Mouse (Mus musculus): ENCODE measurements around the gene Ndufa8.
A peak's percentile ranks its signal among the peaks of the same experiment; 100 is the strongest.

Ndufa8 gene

DNA sequence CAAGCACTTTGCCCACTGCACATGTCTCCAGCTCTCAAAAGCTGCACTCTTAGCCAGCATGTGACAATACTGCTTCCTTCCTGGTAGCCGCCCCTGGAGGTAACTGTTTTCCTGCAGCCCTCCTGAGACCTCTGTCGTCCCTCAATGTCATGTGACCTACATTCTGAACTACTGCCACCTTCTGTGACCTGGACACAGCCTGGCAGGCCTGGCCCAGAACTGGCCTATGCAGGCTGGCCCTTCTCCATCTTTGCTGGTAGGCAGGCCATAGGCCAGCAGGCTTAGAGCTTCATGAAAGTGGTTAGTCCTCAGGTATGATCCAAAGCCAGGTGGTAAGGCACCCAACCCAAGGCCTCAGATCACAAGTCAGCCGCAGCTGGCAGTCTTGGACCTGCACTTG is 24.6 kb upstream of the Ndufa8 start:
- no peaks in the 10 kb centered on the region for H3K27me3 ChIP-seq (ENCODE audit: control insufficient read depth, insufficient read depth, low read length, poor library complexity, severe bottlenecking)
- DNase-seq (ENCODE audit: low read depth, low spot score), result no peak
- no peaks in the 10 kb centered on the region for H3K36me3 ChIP-seq (ENCODE audit: control insufficient read depth, insufficient read depth, low read length, poor library complexity, severe bottlenecking)

GRCm38 (mm10) chr2:36071660-36072305 is 22.6 kb upstream of the Ndufa8 start:
- DNase-seq (ENCODE audit: low read depth, low spot score), result no peak
- Histone ChIP-seq H3K36me3 (ENCODE audit: control insufficient read depth, insufficient read depth, low read length, poor library complexity, severe bottlenecking) (no peaks in the 10 kb centered on the region), H3K27me3 (ENCODE audit: control insufficient read depth, insufficient read depth, low read length, poor library complexity, severe bottlenecking) (no peaks in the 10 kb centered on the region)

DNA sequence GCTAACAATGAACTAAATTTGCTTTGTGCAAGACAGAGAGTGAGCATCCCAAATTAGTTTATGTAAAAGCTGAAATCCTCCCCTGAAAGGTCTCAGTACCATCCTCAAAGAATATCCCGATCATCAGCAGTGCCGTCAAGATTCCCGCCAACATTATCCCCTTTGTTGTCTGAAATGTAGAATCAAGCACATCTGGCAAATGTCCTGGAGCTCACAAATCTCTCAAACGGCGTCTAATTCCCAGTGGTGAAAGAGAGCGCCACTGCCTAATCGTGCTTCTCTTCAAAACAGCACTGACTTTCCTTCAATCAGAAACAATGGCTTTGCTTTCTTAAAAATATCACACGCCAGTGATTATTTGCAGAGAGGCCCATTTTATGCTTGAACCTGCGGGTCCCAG is 17.9 kb upstream of the Ndufa8 start:
- H3K27me3 ChIP-seq (ENCODE audit: control insufficient read depth, insufficient read depth, low read length, poor library complexity, severe bottlenecking), result peaks cover 2% of the 10 kb centered on the region
- no peak for DNase-seq (ENCODE audit: low read depth, low spot score)
- no peaks in the 10 kb centered on the region for H3K36me3 ChIP-seq (ENCODE audit: control insufficient read depth, insufficient read depth, low read length, poor library complexity, severe bottlenecking)

DNA sequence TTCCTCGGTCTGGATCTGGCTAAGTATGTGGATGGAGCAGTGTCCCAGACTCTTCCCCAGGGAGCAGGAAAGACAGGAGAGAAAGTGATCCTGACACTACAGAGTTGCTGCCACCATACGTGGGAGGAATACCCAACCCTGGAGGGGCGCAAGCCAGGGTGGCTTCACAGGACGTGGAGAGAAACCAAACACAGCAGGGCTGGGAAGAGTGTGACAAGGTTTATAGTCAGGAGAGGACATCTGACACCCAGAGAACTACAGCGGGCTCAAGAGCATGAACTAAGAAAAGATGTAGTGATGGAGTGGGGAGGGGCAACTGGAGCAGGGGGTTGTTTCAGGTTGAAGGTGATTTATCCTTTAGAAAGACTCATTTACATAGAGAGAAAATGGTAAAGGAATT is 12.2 kb upstream of the Ndufa8 start:
- Histone ChIP-seq H3K36me3 (ENCODE audit: control insufficient read depth, insufficient read depth, low read length, poor library complexity, severe bottlenecking) (no peaks in the 10 kb centered on the region), H3K27me3 (ENCODE audit: control insufficient read depth, insufficient read depth, low read length, poor library complexity, severe bottlenecking) (peaks cover 2% of the 10 kb centered on the region)
- no peak for DNase-seq (ENCODE audit: low read depth, low spot score)

- Histone ChIP-seq H3K27me3 (ENCODE audit: control insufficient read depth, insufficient read depth, low read length, poor library complexity, severe bottlenecking) (no peaks in the 10 kb centered on the region), H3K36me3 (ENCODE audit: control insufficient read depth, insufficient read depth, low read length, poor library complexity, severe bottlenecking) (no peaks in the 10 kb centered on the region)
- DNase-seq (ENCODE audit: low read depth, low spot score), result no peak
Measured at GRCm38 (mm10) chr2:36056248-36056647, 7.0 kb upstream of the Ndufa8 start.

DNA sequence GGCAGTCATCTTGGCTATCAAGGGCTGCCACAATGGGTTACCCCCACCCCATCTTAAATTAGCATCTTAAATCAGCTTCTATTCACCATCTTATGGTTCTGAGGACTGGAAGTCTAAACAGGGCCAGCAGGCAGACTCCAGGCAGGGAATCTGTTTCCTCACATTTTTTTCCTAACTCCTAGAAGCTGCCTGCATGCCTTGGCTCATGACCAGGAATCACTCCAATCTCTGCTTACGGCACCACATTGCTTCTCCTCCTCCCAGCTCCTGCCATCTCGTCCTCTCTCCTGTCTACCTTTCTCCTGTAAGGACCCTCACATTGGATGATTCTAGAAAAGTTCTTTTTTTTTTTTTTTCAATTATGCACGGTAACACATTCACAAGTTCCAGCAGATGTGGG is 4.0 kb upstream of the Ndufa8 start:
- Histone ChIP-seq H3K27me3 (ENCODE audit: control insufficient read depth, insufficient read depth, low read length, poor library complexity, severe bottlenecking) (no peaks in the 10 kb centered on the region), H3K36me3 (ENCODE audit: control insufficient read depth, insufficient read depth, low read length, poor library complexity, severe bottlenecking) (no peaks in the 10 kb centered on the region)
- no peak for DNase-seq (ENCODE audit: low read depth, low spot score)

DNA sequence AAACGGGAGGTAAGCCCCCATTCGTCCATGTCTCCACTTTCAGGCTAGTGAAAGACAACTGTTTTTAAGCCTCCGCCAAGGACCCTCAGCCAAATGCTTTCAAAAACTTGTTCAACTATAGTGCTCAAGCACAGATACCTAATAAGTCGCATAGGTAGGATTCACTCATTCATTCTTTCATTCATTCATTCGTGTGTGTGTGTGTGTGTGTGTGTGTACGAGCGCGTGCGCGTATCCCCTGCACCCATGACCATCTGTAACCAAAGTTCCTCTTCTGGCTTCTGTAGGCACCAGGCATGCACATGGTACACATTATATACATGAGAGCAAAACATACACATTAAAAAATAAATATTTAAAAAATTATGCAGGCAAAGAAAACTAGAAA is 355 bp upstream of the Ndufa8 start:
- Histone ChIP-seq H3K27me3 (ENCODE audit: control insufficient read depth, insufficient read depth, low read length, poor library complexity, severe bottlenecking) (no peaks in the 10 kb centered on the region), H3K36me3 (ENCODE audit: control insufficient read depth, insufficient read depth, low read length, poor library complexity, severe bottlenecking) (no peaks in the 10 kb centered on the region)
- DNase-seq (ENCODE audit: low read depth, low spot score), result no peak

GRCm38 (mm10) chr2:36048164-36048563 is 1.0 kb downstream of the Ndufa8 start:
- DNase-seq (ENCODE audit: low read depth, low spot score), result peak; percentile 6
- Histone ChIP-seq H3K27me3 (ENCODE audit: control insufficient read depth, insufficient read depth, low read length, poor library complexity, severe bottlenecking) (no peaks in the 10 kb centered on the region), H3K36me3 (ENCODE audit: control insufficient read depth, insufficient read depth, low read length, poor library complexity, severe bottlenecking) (no peaks in the 10 kb centered on the region)

GRCm38 (mm10) chr2:36040872-36041271 is 8.3 kb downstream of the Ndufa8 start:
- peak; percentile 12 for DNase-seq (ENCODE audit: low read depth, low spot score)
- no peaks in the 10 kb centered on the region for H3K27me3 ChIP-seq (ENCODE audit: control insufficient read depth, insufficient read depth, low read length, poor library complexity, severe bottlenecking)
- H3K36me3 ChIP-seq (ENCODE audit: control insufficient read depth, insufficient read depth, low read length, poor library complexity, severe bottlenecking), result peaks cover 7% of the 10 kb centered on the region

- DNase-seq (ENCODE audit: low read depth, low spot score), result no peak
- Histone ChIP-seq H3K36me3 (ENCODE audit: control insufficient read depth, insufficient read depth, low read length, poor library complexity, severe bottlenecking) (peaks cover 7% of the 10 kb centered on the region), H3K27me3 (ENCODE audit: control insufficient read depth, insufficient read depth, low read length, poor library complexity, severe bottlenecking) (no peaks in the 10 kb centered on the region)
Measured at GRCm38 (mm10) chr2:36039297-36039985, 9.8 kb downstream of the Ndufa8 start.

- H3K36me3 ChIP-seq (ENCODE audit: control insufficient read depth, insufficient read depth, low read length, poor library complexity, severe bottlenecking), result peaks cover 7% of the 10 kb centered on the region
- DNase-seq (ENCODE audit: low read depth, low spot score), result no peak
- H3K27me3 ChIP-seq (ENCODE audit: control insufficient read depth, insufficient read depth, low read length, poor library complexity, severe bottlenecking), result no peaks in the 10 kb centered on the region; the same call in 1 of the 2 replicates
Measured at GRCm38 (mm10) chr2:36035413-36036081, 13.7 kb downstream of the Ndufa8 start.

GRCm38 (mm10) chr2:36034898-36035297 is 14.3 kb downstream of the Ndufa8 start:
- Histone ChIP-seq H3K36me3 (ENCODE audit: control insufficient read depth, insufficient read depth, low read length, poor library complexity, severe bottlenecking) (peaks cover 7% of the 10 kb centered on the region), H3K27me3 (ENCODE audit: control insufficient read depth, insufficient read depth, low read length, poor library complexity, severe bottlenecking) (no peaks in the 10 kb centered on the region; the same call in 1 of the 2 replicates)
- no peak for DNase-seq (ENCODE audit: low read depth, low spot score)

DNA sequence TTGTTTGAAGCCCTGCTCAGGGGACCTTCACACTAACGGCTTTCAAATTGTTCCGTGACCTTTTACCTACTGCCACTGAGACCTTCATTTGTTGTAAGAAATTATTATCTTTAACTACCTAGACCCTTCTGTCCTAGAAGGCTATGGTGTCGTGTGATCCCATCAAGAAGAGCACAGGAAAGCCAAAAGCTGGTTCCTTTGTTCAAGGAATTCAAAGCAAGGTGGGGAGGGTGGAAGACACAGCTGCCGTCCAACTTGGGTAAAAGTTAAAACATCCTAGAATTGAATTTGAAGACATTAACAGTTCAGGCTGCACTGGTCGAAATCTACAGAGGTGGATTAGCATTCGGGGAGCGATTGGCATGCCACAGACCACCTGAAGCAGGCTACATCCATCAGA is 15.2 kb downstream of the Ndufa8 start:
- Histone ChIP-seq H3K27me3 (ENCODE audit: control insufficient read depth, insufficient read depth, low read length, poor library complexity, severe bottlenecking) (no peaks in the 10 kb centered on the region; the same call in 1 of the 2 replicates), H3K36me3 (ENCODE audit: control insufficient read depth, insufficient read depth, low read length, poor library complexity, severe bottlenecking) (peaks cover 7% of the 10 kb centered on the region)
- no peak for DNase-seq (ENCODE audit: low read depth, low spot score)

DNA sequence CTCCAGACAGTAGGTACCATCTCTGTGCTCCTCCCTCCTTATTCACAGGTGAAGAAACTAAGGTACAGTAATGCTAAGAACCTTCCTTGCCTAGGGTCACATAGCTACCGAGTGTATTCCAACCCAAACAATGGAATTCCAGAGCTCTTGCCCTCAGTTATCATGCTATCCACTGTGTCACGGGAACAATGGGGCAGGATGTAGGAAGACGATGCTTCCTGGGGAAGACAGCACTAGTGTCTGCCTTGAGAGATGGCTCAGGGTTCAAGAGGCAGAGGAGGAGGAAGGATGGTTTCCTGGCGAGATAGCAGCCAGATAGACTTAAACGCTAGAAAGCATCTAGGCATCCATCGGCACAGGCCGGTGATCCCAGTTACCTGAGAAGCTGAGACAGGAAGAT is 16.3 kb downstream of the Ndufa8 start:
- Histone ChIP-seq H3K36me3 (ENCODE audit: control insufficient read depth, insufficient read depth, low read length, poor library complexity, severe bottlenecking) (peaks cover 4% of the 10 kb centered on the region; the same call in 1 of the 2 replicates), H3K27me3 (ENCODE audit: control insufficient read depth, insufficient read depth, low read length, poor library complexity, severe bottlenecking) (no peaks in the 10 kb centered on the region; the same call in 1 of the 2 replicates)
- no peak for DNase-seq (ENCODE audit: low read depth, low spot score)

DNA sequence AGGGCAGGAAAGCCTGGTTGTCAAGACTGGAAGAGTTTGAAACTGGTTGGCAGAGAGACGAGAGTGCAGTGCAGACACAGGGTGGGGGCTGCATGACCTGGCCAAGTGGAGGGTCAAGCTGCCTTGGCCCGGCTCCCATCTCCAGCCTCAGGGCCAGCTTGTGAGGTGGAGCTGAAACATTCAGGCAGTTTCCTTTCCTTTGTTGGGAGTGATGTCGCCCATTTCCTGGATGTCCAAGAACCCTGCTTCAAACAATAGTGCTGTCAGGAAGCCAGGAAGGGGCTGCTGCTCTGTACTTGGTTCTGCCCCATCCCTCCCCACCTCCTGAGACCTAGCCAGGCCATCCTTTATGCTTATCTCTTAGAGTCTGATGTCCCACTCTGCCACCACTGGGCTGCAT is 25.9 kb downstream of the Ndufa8 start:
- DNase-seq (ENCODE audit: low read depth, low spot score), result no peak

More for the DNA sequence above, 25.9 kb downstream of the Ndufa8 start:
- Histone ChIP-seq H3K36me3 (ENCODE audit: control insufficient read depth, insufficient read depth, low read length, poor library complexity, severe bottlenecking) (no peaks in the 10 kb centered on the region), H3K27me3 (ENCODE audit: control insufficient read depth, insufficient read depth, low read length, poor library complexity, severe bottlenecking) (no peaks in the 10 kb centered on the region)
